Mouse (Mus musculus) heart, adult 2 months (tissue): ENCODE measurements around the gene Rhebl1. TPM values are rescaled to one million over a fixed set of nuclear protein-coding genes. Genes with fewer than 3 reads are reported as not detected.

Experiments used
- DNase-seq, 2 experiments: peaks; one replicate each; pipeline ENCODE4 v3.0.0; 2021
- H3K27ac ChIP-seq: fragments of 200-600 bp; 2 replicates; pipeline ENCODE4 v1.8.1; 2022
- H3K27me3 ChIP-seq: fragments of 200-500 bp; 2 replicates; pipeline ENCODE4 v1.6.1; 2012; ENCODE audit warnings: mild to moderate bottlenecking, low read length, inconsistent platforms, mixed read lengths; ENCODE audit not compliant: control insufficient read depth, insufficient read depth
- H3K36me3 ChIP-seq: fragments of 200-500 bp; 2 replicates; pipeline ENCODE4 v1.6.1; 2012; ENCODE audit warnings: low read length, inconsistent platforms; ENCODE audit not compliant: control insufficient read depth, insufficient read depth
- H3K4me1 ChIP-seq: fragments of 200-500 bp; 2 replicates; pipeline ENCODE4 v1.6.1; 2011; ENCODE audit warnings: low read length; ENCODE audit not compliant: control insufficient read depth, insufficient read depth
- H3K4me3 ChIP-seq: fragments of 200-600 bp; 2 replicates; pipeline ENCODE4 v1.8.1; 2022
- H3K79me2 ChIP-seq: fragments of 200-500 bp; replicated peaks from 2 replicates; pipeline ENCODE4 v1.6.1; 2012; ENCODE audit warnings: mild to moderate bottlenecking, inconsistent platforms, low read length, moderate library complexity, mixed read lengths; ENCODE audit not compliant: control insufficient read depth, insufficient read depth
- H3K9ac ChIP-seq: fragments of 200-500 bp; 2 replicates; pipeline ENCODE4 v1.6.1; 2012; ENCODE audit warnings: low read depth, mild to moderate bottlenecking, control low read depth, inconsistent platforms, low read length, mixed read lengths
- CTCF ChIP-seq: fragments of 200-600 bp; IDR thresholded peaks from 2 replicates; pipeline ENCODE4 v1.8.1; 2022; ENCODE audit warnings: antibody characterized with exemption, mild to moderate bottlenecking, moderate library complexity
- EP300 ChIP-seq: fragments of 200-500 bp; IDR thresholded peaks from 2 replicates; pipeline ENCODE4 v1.6.1; 2011; ENCODE audit warnings: low read depth, low read length, control low read depth; ENCODE audit not compliant: insufficient read depth
- POLR2A ChIP-seq: fragments of 200-500 bp; IDR thresholded peaks from 2 replicates; pipeline ENCODE4 v1.6.1; 2011; ENCODE audit warnings: mild to moderate bottlenecking, low read depth, low read length, control low read depth; ENCODE audit not compliant: insufficient read depth
- WGBS: fragments of 180-500 bp; shearing (Covaris S2); methylation state at CpG from one replicate; pipeline ENCODE4 v1.1.7; 2018; 5-methylcytosine and 5-hydroxymethylcytosine counted together
- intact Hi-C: fragments of 180-260 bp; cut with DNase I; formaldehyde crosslinking; loops from one replicate; pipeline ENCODE4 v1.15.1; 2025
- long read RNA-seq: library from polyadenylated mRNA; stranded (forward); transcript quantifications from one replicate; pipeline ENCODE4 v2.0.0, GENCODE M21; 2021
- polyA plus RNA-seq: library from polyadenylated mRNA; depleted of rRNA; stranded (reverse); fragments of >200 nt; gene quantifications from 2 replicates; pipeline ENCODE4 v1.2.3, GENCODE M21; 2012; rRNA removed
- total RNA-seq, 2 experiments: library from RNA; stranded (reverse); gene quantifications; 2 replicates each; pipeline ENCODE4 v1.2.3; 2021

Rhebl1 gene
- 1 to 10 TPM; 1.6 to 2.3 TPM for total RNA-seq
- polyA plus RNA-seq: 3.7 and 4.4 TPM in 2 replicates
- long read RNA-seq, partial matches to known transcripts: 1 of 1 reads
- long read RNA-seq, other reads (novel, unspliced or antisense): 0 of 1 reads

- H3K36me3 ChIP-seq: no peaks in the 10 kb centered on the region
- peak within 1 kb of the TSS; percentile 69 for H3K4me3 ChIP-seq
- no peak for TF ChIP-seq POLR2A
- TF ChIP-seq CTCF: no peak
- no peak for TF ChIP-seq EP300
- H3K27ac ChIP-seq: peak within 1 kb of the TSS; percentile 52
- no peaks in the 10 kb centered on the region for H3K79me2 ChIP-seq
- H3K27me3 ChIP-seq: peaks cover 5% of the 10 kb centered on the region
- peak; percentile 59 to 68 for DNase-seq
- WGBS: 2% methylated on average over 77 of the region's 77 CpGs
- intact Hi-C loops: loop anchor here (2.0 kb wide), 1 partner anchor 91 kb away; no protein-coding TSS in a partner anchor
- peak within 1 kb of the TSS; percentile 72 for H3K9ac ChIP-seq
- H3K4me1 ChIP-seq: peaks cover 10% of the 10 kb centered on the region
Observed at GRCm38 (mm10) chr15:98893940-98894745, at the start of gene Rhebl1. Gene Rhebl1 (minus strand): TSS chr15:98894540.

GRCm38 (mm10) chr15:98943133-98943532 lies 48.8 kb upstream of the Rhebl1 start:
- 90% methylated on average over 4 of the region's 4 CpGs for WGBS
- Histone ChIP-seq H3K4me1 (no peaks in the 10 kb centered on the region), H3K4me3 (no peak overlapping the region), H3K27me3 (no peaks in the 10 kb centered on the region), H3K79me2 (no peaks in the 10 kb centered on the region), H3K9ac (no peak overlapping the region), H3K27ac (no peak overlapping the region), H3K36me3 (no peaks in the 10 kb centered on the region)
- DNase-seq: no peak
- TF ChIP-seq CTCF (no peak), EP300 (no peak), POLR2A (no peak)
- intact Hi-C loops: no loop called here

- TF ChIP-seq CTCF: no peak
- TF ChIP-seq EP300: no peak
- TF ChIP-seq POLR2A: no peak
- DNase-seq: no peak
- Histone ChIP-seq H3K4me3 (no peak overlapping the region), H3K79me2 (no peaks in the 10 kb centered on the region), H3K27ac (no peak overlapping the region), H3K36me3 (no peaks in the 10 kb centered on the region), H3K27me3 (no peaks in the 10 kb centered on the region), H3K4me1 (no peaks in the 10 kb centered on the region), H3K9ac (no peak overlapping the region)
- intact Hi-C loops: no loop called here
- 68% methylated on average over 4 of the region's 4 CpGs for WGBS
Observed at GRCm38 (mm10) chr15:98942081-98942480, 47.7 kb upstream of the Rhebl1 start.

- Histone ChIP-seq H3K79me2 (no peaks in the 10 kb centered on the region), H3K4me3 (no peak overlapping the region), H3K9ac (no peak overlapping the region), H3K36me3 (no peaks in the 10 kb centered on the region), H3K27me3 (no peaks in the 10 kb centered on the region), H3K27ac (no peak overlapping the region), H3K4me1 (no peaks in the 10 kb centered on the region)
- no peak for TF ChIP-seq POLR2A
- no peak for TF ChIP-seq CTCF
- no peak for TF ChIP-seq EP300
- DNase-seq: no peak
- WGBS: 50% methylated on average over 2 of the region's 2 CpGs
- intact Hi-C loops: no loop called here
Observed at GRCm38 (mm10) chr15:98941539-98941938, 47.2 kb upstream of the Rhebl1 start.

GRCm38 (mm10) chr15:98940816-98941215 lies 46.5 kb upstream of the Rhebl1 start:
- TF ChIP-seq EP300: no peak
- H3K4me1 ChIP-seq: no peaks in the 10 kb centered on the region
- H3K36me3 ChIP-seq: no peaks in the 10 kb centered on the region
- intact Hi-C loops: no loop called here
- DNase-seq: no peak
- no peaks in the 10 kb centered on the region for H3K27me3 ChIP-seq
- H3K27ac ChIP-seq: no peak overlapping the region
- no peak overlapping the region for H3K4me3 ChIP-seq
- 60% methylated on average over 10 of the region's 10 CpGs for WGBS
- H3K79me2 ChIP-seq: no peaks in the 10 kb centered on the region
- no peak overlapping the region for H3K9ac ChIP-seq

GRCm38 (mm10) chr15:98934217-98934839 lies 40.0 kb upstream of the Rhebl1 start, which contains the start of gene Tuba1b:
Gene Tuba1b (minus strand): TSS chr15:98934565.
- H3K79me2 ChIP-seq: no peaks in the 10 kb centered on the region
- intact Hi-C loops: loop anchor here (1.0 to 2.0 kb wide), 3 partner anchors 18 to 59 kb away; partner anchors contain the start of genes Gm49450 and Tuba1a
- peak within 1 kb of the TSS; percentile 90 for H3K4me3 ChIP-seq
- peak within 1 kb of the TSS; percentile 95 for H3K27ac ChIP-seq
- peaks cover 3% of the 10 kb centered on the region for H3K4me1 ChIP-seq
- H3K36me3 ChIP-seq: peaks cover 6% of the 10 kb centered on the region
- peak within 1 kb of the TSS; percentile 89 for H3K9ac ChIP-seq
- WGBS: under 1% methylated on average over 58 of the region's 58 CpGs
- TF ChIP-seq CTCF: peak; percentile 35
- no peak for TF ChIP-seq EP300
- TF ChIP-seq POLR2A: peak; percentile 96
- H3K27me3 ChIP-seq: no peaks in the 10 kb centered on the region
- peak; percentile 94 to 96 for DNase-seq
